Mouse (Mus musculus): ENCODE measurements around the gene Vmn1r40. TPM values are rescaled to one million over a fixed set of nuclear protein-coding genes. Genes with fewer than 3 reads are reported as not detected.

The Vmn1r40 gene
- polyA plus RNA-seq, 1 experiment from 2014 or later = not detected

DNA sequence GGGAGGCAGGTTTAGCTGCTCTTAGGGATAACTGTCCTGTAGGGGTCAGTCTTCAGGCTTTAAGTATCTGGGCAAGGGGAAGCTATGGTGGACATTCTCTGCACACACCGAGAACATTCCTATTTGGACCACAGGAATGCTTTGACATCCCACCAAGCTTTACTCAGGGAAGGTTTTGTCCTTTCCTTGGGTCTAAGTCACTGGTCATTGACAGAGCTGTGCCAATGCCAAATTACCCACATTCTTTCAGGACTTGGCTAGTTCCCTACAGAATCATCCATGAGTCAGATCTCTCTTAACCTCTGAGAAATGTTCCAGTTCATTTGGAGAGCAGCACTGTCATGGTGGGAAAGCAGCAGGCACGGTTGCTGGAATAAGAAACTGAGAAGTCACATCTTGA, 716 bp upstream of the Vmn1r40 start:
- H3K4me2 ChIP-seq (ENCODE audit: low read length) = no peak overlapping the region
- no peak for DNase-seq (ENCODE audit: low spot score)
- H3K27ac ChIP-seq (ENCODE audit: low read depth) = no peak overlapping the region
- H3K4me3 ChIP-seq (ENCODE audit: low read depth, low read length) = no peak overlapping the region
- no peak for ATAC-seq (replicated peaks; ENCODE audit: low FRiP score, low TSS enrichment, low read depth)
- no peak overlapping the region for H3K9ac ChIP-seq (ENCODE audit: low read length)
- no peaks in the 10 kb centered on the region for H3K9me3 ChIP-seq (ENCODE audit: control insufficient read depth, low read length)
- no peaks in the 10 kb centered on the region for H3K36me3 ChIP-seq (ENCODE audit: control insufficient read depth, insufficient read depth, low read length)
- no peaks in the 10 kb centered on the region for H3K4me1 ChIP-seq (replicated peaks; ENCODE audit: control insufficient read depth, insufficient read depth, low read length)
- 63% methylated on average over 2 of the region's 2 CpGs for WGBS
- no peaks in the 10 kb centered on the region for H3K27me3 ChIP-seq (replicated peaks; ENCODE audit: control insufficient read depth, insufficient read depth, low read length)

DNA sequence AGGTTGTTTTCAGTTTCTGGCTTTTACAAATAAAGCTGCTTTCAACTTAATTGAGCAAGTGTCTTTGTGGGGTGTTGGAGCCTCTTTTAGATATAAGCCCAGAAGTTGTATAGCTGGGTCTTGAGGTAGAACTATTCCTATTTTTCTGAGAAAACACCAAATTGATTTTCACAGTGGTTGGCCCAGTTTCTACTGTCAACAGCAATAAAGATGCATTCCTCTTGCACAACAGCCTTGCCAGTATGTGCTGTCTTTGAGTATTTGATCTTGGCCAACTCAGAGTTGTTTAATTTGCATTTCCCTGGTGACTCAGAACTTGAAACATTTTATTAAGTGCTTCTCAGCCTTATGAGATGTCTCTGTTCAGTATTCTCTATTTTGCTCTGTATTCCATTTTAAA, 10.7 kb downstream of the Vmn1r40 start:
- Histone ChIP-seq H3K27ac (ENCODE audit: low read depth) (no peak overlapping the region), H3K36me3 (ENCODE audit: control insufficient read depth, insufficient read depth, low read length) (no peaks in the 10 kb centered on the region), H3K27me3 (replicated peaks; ENCODE audit: control insufficient read depth, insufficient read depth, low read length) (no peaks in the 10 kb centered on the region), H3K4me3 (ENCODE audit: low read depth, low read length) (no peak overlapping the region), H3K9me3 (ENCODE audit: control insufficient read depth, low read length) (no peaks in the 10 kb centered on the region), H3K4me2 (ENCODE audit: low read length) (no peak overlapping the region), H3K4me1 (replicated peaks; ENCODE audit: control insufficient read depth, insufficient read depth, low read length) (no peaks in the 10 kb centered on the region), H3K9ac (ENCODE audit: low read length) (no peak overlapping the region)
- ATAC-seq (replicated peaks; ENCODE audit: low FRiP score, low TSS enrichment, low read depth) (no peak), DNase-seq (ENCODE audit: low spot score) (no peak)

DNA sequence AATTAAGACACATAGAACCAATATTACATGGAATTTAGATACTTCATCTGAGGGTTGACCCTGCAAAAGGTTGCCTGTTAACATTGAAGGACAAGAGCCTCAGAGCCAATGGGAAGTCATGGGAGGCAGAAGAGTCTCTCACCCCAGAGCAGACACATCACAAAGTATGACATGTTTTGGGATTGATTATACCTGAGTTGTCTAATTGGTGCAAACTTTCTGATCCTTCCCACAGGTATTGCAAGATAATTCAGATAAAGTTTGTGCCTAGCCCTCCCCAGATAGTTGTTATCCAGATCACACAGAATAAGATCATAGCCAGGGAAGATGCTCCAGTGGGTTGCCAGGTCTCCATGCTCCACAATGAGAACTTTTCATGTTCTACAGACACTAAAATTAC, 33.1 kb downstream of the Vmn1r40 start, which contains the start of gene Vmn1r41:
TSS of gene Vmn1r41 (plus strand) at position 301 of the 400 bp plus-strand sequence.
- Histone ChIP-seq H3K4me2 (ENCODE audit: low read length) (no peak within 1 kb of the TSS), H3K27ac (ENCODE audit: low read depth) (no peak within 1 kb of the TSS), H3K9ac (ENCODE audit: low read length) (no peak within 1 kb of the TSS), H3K4me1 (replicated peaks; ENCODE audit: control insufficient read depth, insufficient read depth, low read length) (no peaks in the 10 kb centered on the region), H3K27me3 (replicated peaks; ENCODE audit: control insufficient read depth, insufficient read depth, low read length) (no peaks in the 10 kb centered on the region), H3K9me3 (ENCODE audit: control insufficient read depth, low read length) (0 out of 2 replicates have a peak, but pooled peaks cover 2% of the 10 kb centered on the region), H3K4me3 (ENCODE audit: low read depth, low read length) (no peak within 1 kb of the TSS), H3K36me3 (ENCODE audit: control insufficient read depth, insufficient read depth, low read length) (no peaks in the 10 kb centered on the region)
- ATAC-seq (replicated peaks; ENCODE audit: low FRiP score, low TSS enrichment, low read depth) (no peak), DNase-seq (ENCODE audit: low spot score) (no peak)

DNA sequence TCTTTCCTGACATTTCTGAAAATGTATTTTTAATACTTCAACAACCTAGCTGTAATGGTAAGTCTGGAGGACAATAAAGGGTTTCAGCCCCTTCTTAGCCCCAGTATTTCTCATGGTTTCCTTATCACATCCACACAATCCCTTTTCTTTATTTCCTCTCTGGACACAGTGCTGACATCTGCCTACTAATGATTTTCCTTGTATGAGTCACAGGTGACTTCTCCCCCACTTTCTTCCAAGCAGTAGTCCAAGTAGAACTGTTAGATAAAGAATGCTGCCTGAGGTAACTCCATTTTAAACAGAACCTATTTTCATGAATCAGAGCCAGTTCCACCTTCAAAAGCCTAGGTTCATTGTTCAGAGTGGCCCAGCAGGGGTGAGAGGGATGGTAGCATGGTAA, 35.5 kb downstream of the Vmn1r40 start:
- no peak overlapping the region for H3K4me3 ChIP-seq (ENCODE audit: low read depth, low read length)
- H3K4me2 ChIP-seq (ENCODE audit: low read length) = no peak overlapping the region
- no peaks in the 10 kb centered on the region for H3K4me1 ChIP-seq (replicated peaks; ENCODE audit: control insufficient read depth, insufficient read depth, low read length)
- H3K27me3 ChIP-seq (replicated peaks; ENCODE audit: control insufficient read depth, insufficient read depth, low read length) = no peaks in the 10 kb centered on the region
- H3K9ac ChIP-seq (ENCODE audit: low read length) = no peak overlapping the region
- 0 out of 2 replicates have a peak, but pooled peaks cover 2% of the 10 kb centered on the region for H3K9me3 ChIP-seq (ENCODE audit: control insufficient read depth, low read length)
- H3K27ac ChIP-seq (ENCODE audit: low read depth) = no peak overlapping the region
- ATAC-seq (replicated peaks; ENCODE audit: low FRiP score, low TSS enrichment, low read depth) (no peak), DNase-seq (ENCODE audit: low spot score) (no peak)
- no peaks in the 10 kb centered on the region for H3K36me3 ChIP-seq (ENCODE audit: control insufficient read depth, insufficient read depth, low read length)

Other genes with a start within 250 kb of the Vmn1r40 start
- gene Chchd6, start 111.9 kb upstream of the Vmn1r40 start, polyA plus RNA-seq (2014; fragmentation: Nextera tagmentation; extraction: Ambion mirVana) = 57.2 and 59.9 TPM in 2 replicates
- 11.4 and 12.0 TPM in 2 replicates for gene Txnrd3, start 63.6 kb upstream of the Vmn1r40 start, polyA plus RNA-seq (2014; fragmentation: Nextera tagmentation; extraction: Ambion mirVana)
- not detected in 2 replicates for gene Vmn1r41, start 33.2 kb downstream of the Vmn1r40 start, polyA plus RNA-seq (2014; fragmentation: Nextera tagmentation; extraction: Ambion mirVana)
- gene Vmn1r42, start 168.9 kb downstream of the Vmn1r40 start, polyA plus RNA-seq (2014; fragmentation: Nextera tagmentation; extraction: Ambion mirVana) = not detected in 2 replicates
- gene Vmn1r43, start 168.9 kb downstream of the Vmn1r40 start, polyA plus RNA-seq (2014; fragmentation: Nextera tagmentation; extraction: Ambion mirVana) = not detected in 2 replicates
- gene Vmn1r44, start 176.1 kb downstream of the Vmn1r40 start, polyA plus RNA-seq (2014; fragmentation: Nextera tagmentation; extraction: Ambion mirVana) = not detected in 2 replicates
- gene Vmn1r45, start 233.1 kb downstream of the Vmn1r40 start, polyA plus RNA-seq (2014; fragmentation: Nextera tagmentation; extraction: Ambion mirVana) = not detected in 2 replicates

Measured in intestine, embryonic 14.5 days (tissue).